Mouse (Mus musculus): Measurements from ENCODE around the gene Hmcn1. TPM values are rescaled to one million over a fixed set of nuclear protein-coding genes. Genes with fewer than 3 reads are reported as not detected.

Hmcn1 gene
- polyA plus RNA-seq, 1 experiment, result 0.12 TPM

GRCm38 (mm10) chr1:151031581-151031980, 38.3 kb upstream of the Hmcn1 start:
- TF ChIP-seq USF1 (IDR thresholded peaks at IDR 0.05; ENCODE audit: low read depth), result no peak
- TF ChIP-seq POLR2A (IDR thresholded peaks at IDR 0.05; ENCODE audit: insufficient read length, low read depth), result no peak
- TF ChIP-seq E2F4 (IDR thresholded peaks at IDR 0.05; ENCODE audit: insufficient read depth), result no peak
- no peak for TF ChIP-seq SRF (IDR thresholded peaks at IDR 0.05; ENCODE audit: control insufficient read depth, insufficient read length, low read depth)
- no peak for TF ChIP-seq MAX (IDR thresholded peaks at IDR 0.05; ENCODE audit: low read depth)
- TF ChIP-seq TCF12 (IDR thresholded peaks at IDR 0.05; ENCODE audit: insufficient read depth, poor library complexity, severe bottlenecking), result no peak
- no peak for TF ChIP-seq MYOG (IDR thresholded peaks at IDR 0.05; ENCODE audit: control insufficient read depth in 1 of 3, insufficient read depth in 1 of 3, insufficient read length in 2 of 3, low read depth in 2 of 3)
- TF ChIP-seq POLR2AphosphoS2 (IDR thresholded peaks at IDR 0.05; ENCODE audit: insufficient read length, low read depth), result no peak
- TF ChIP-seq REST (IDR thresholded peaks at IDR 0.05; ENCODE audit: insufficient read depth, insufficient read length), result no peak
- no peaks in the 10 kb centered on the region for H3K27me3 ChIP-seq (ENCODE audit: control insufficient read depth, insufficient read depth, insufficient read length)
- H3K79me2 ChIP-seq (ENCODE audit: control insufficient read depth, insufficient read depth), result no peaks in the 10 kb centered on the region
- no peak overlapping the region for H3K4me3 ChIP-seq
- peak overlapping the region; percentile 42 for H3K4me2 ChIP-seq (ENCODE audit: low read depth)
- no peaks in the 10 kb centered on the region for H3K36me3 ChIP-seq (ENCODE audit: control insufficient read depth, insufficient read depth)
- H3ac ChIP-seq (ENCODE audit: control insufficient read depth, insufficient read length), result no peak overlapping the region

- TF ChIP-seq E2F4 (IDR thresholded peaks at IDR 0.05; ENCODE audit: insufficient read depth) (no peak), MAX (IDR thresholded peaks at IDR 0.05; ENCODE audit: low read depth) (no peak), POLR2AphosphoS2 (IDR thresholded peaks at IDR 0.05; ENCODE audit: insufficient read length, low read depth) (no peak)
Measured at GRCm38 (mm10) chr1:151031086-151031485, 37.9 kb upstream of the Hmcn1 start.

GRCm38 (mm10) chr1:151025049-151025773, 32.0 kb upstream of the Hmcn1 start:
- Histone ChIP-seq H3K27me3 (ENCODE audit: control insufficient read depth, insufficient read depth, insufficient read length) (no peaks in the 10 kb centered on the region), H3K4me3 (no peak overlapping the region), H3ac (ENCODE audit: control insufficient read depth, insufficient read length) (no peak overlapping the region), H3K4me2 (ENCODE audit: low read depth) (no peak overlapping the region), H3K79me2 (ENCODE audit: control insufficient read depth, insufficient read depth) (no peaks in the 10 kb centered on the region), H3K36me3 (ENCODE audit: control insufficient read depth, insufficient read depth) (no peaks in the 10 kb centered on the region)
- no peak for TF ChIP-seq CEBPB (IDR thresholded peaks at IDR 0.05; ENCODE audit: insufficient read depth, poor library complexity, severe bottlenecking)
- no peak for TF ChIP-seq SRF (IDR thresholded peaks at IDR 0.05; ENCODE audit: control insufficient read depth, insufficient read length, low read depth)
- no peak for TF ChIP-seq POLR2A (IDR thresholded peaks at IDR 0.05; ENCODE audit: insufficient read length, low read depth)
- no peak for TF ChIP-seq MAX (IDR thresholded peaks at IDR 0.05; ENCODE audit: low read depth)
- no peak for TF ChIP-seq MYOD1 (IDR thresholded peaks at IDR 0.05; ENCODE audit: control insufficient read depth in 1 of 3, insufficient read length in 2 of 3, low read depth in 2 of 3)
- TF ChIP-seq TCF12 (IDR thresholded peaks at IDR 0.05; ENCODE audit: insufficient read depth, poor library complexity, severe bottlenecking), result no peak
- no peak for TF ChIP-seq MYOG (IDR thresholded peaks at IDR 0.05; ENCODE audit: control insufficient read depth in 1 of 3, insufficient read depth in 1 of 3, insufficient read length in 2 of 3, low read depth in 2 of 3)
- TF ChIP-seq TCF3 (IDR thresholded peaks at IDR 0.05; ENCODE audit: insufficient read length, low read depth), result no peak
- TF ChIP-seq USF1 (IDR thresholded peaks at IDR 0.05; ENCODE audit: low read depth), result no peak
- no peak for TF ChIP-seq E2F4 (IDR thresholded peaks at IDR 0.05; ENCODE audit: insufficient read depth)
- TF ChIP-seq REST (IDR thresholded peaks at IDR 0.05; ENCODE audit: insufficient read depth, insufficient read length), result no peak
- TF ChIP-seq POLR2AphosphoS2 (IDR thresholded peaks at IDR 0.05; ENCODE audit: insufficient read length, low read depth), result no peak

More at GRCm38 (mm10) chr1:151031086-151031485, 37.9 kb upstream of the Hmcn1 start:
- Histone ChIP-seq H3ac (ENCODE audit: control insufficient read depth, insufficient read length) (no peak overlapping the region), H3K79me2 (ENCODE audit: control insufficient read depth, insufficient read depth) (no peaks in the 10 kb centered on the region), H3K4me3 (no peak overlapping the region), H3K4me2 (ENCODE audit: low read depth) (peak overlapping the region; percentile 42), H3K27me3 (ENCODE audit: control insufficient read depth, insufficient read depth, insufficient read length) (no peaks in the 10 kb centered on the region), H3K36me3 (ENCODE audit: control insufficient read depth, insufficient read depth) (no peaks in the 10 kb centered on the region)

- H3K79me2 ChIP-seq (ENCODE audit: control insufficient read depth, insufficient read depth), result no peaks in the 10 kb centered on the region
- no peaks in the 10 kb centered on the region for H3K36me3 ChIP-seq (ENCODE audit: control insufficient read depth, insufficient read depth)
- H3K27me3 ChIP-seq (ENCODE audit: control insufficient read depth, insufficient read depth, insufficient read length), result no peaks in the 10 kb centered on the region
- no peak overlapping the region for H3ac ChIP-seq (ENCODE audit: control insufficient read depth, insufficient read length)
- no peak overlapping the region for H3K4me3 ChIP-seq
- TF ChIP-seq TCF3 (IDR thresholded peaks at IDR 0.05; ENCODE audit: insufficient read length, low read depth), result no peak
- TF ChIP-seq CEBPB (IDR thresholded peaks at IDR 0.05; ENCODE audit: insufficient read depth, poor library complexity, severe bottlenecking), result no peak
- TF ChIP-seq TCF12 (IDR thresholded peaks at IDR 0.05; ENCODE audit: insufficient read depth, poor library complexity, severe bottlenecking), result no peak
- no peak for TF ChIP-seq POLR2A (IDR thresholded peaks at IDR 0.05; ENCODE audit: insufficient read length, low read depth)
- TF ChIP-seq USF1 (IDR thresholded peaks at IDR 0.05; ENCODE audit: low read depth), result no peak
- no peak for TF ChIP-seq SRF (IDR thresholded peaks at IDR 0.05; ENCODE audit: control insufficient read depth, insufficient read length, low read depth)
- TF ChIP-seq MYOD1 (IDR thresholded peaks at IDR 0.05; ENCODE audit: control insufficient read depth in 1 of 3, insufficient read length in 2 of 3, low read depth in 2 of 3), result no peak
- TF ChIP-seq MYOG (IDR thresholded peaks at IDR 0.05; ENCODE audit: control insufficient read depth in 1 of 3, insufficient read depth in 1 of 3, insufficient read length in 2 of 3, low read depth in 2 of 3), result no peak
- TF ChIP-seq REST (IDR thresholded peaks at IDR 0.05; ENCODE audit: insufficient read depth, insufficient read length), result no peak
- no peak for TF ChIP-seq E2F4 (IDR thresholded peaks at IDR 0.05; ENCODE audit: insufficient read depth)
- no peak for TF ChIP-seq MAX (IDR thresholded peaks at IDR 0.05; ENCODE audit: low read depth)
- TF ChIP-seq POLR2AphosphoS2 (IDR thresholded peaks at IDR 0.05; ENCODE audit: insufficient read length, low read depth), result no peak
- H3K4me2 ChIP-seq (ENCODE audit: low read depth), result no peak overlapping the region
Measured at GRCm38 (mm10) chr1:151019273-151019890, 26.1 kb upstream of the Hmcn1 start.

All from myocyte (in vitro differentiated cells).